Mouse (Mus musculus) MEL (cell line): ENCODE data around the gene Pitx3. TPM values are rescaled to one million over a fixed set of nuclear protein-coding genes. Genes with fewer than 3 reads are reported as not detected.

Source experiments
- DNase-seq: peaks from one replicate; pipeline ENCODE4 v3.0.0; 2011; ENCODE audit warnings: low read depth, low spot score
- H3K27ac ChIP-seq: 2 replicates; pipeline ENCODE4 v1.5.1; 2012; ENCODE audit warnings: low read depth, mild to moderate bottlenecking, control low read depth, low read length, moderate library complexity; ENCODE audit not compliant: control insufficient read depth
- H3K27me3 ChIP-seq, 2 experiments: fragments of 150-350 bp in 1 of 2; sonication (generic) in 1 of 2; 2 replicates each; pipeline ENCODE4 v1.6.1; 2012; ENCODE audit warnings: low read length in 2 of 2, mild to moderate bottlenecking in 2 of 2, improper control_type of control experiment in 1 of 2, moderate library complexity in 1 of 2; ENCODE audit not compliant: insufficient read depth in 2 of 2, control insufficient read depth in 1 of 2
- H3K36me3 ChIP-seq, 2 experiments: 2 replicates each; pipeline ENCODE4 v1.6.1; 2012 to 2014; ENCODE audit warnings: low read length in 2 of 2, improper control_type of control experiment in 1 of 2, inconsistent platforms in 1 of 2, mild to moderate bottlenecking in 1 of 2; ENCODE audit not compliant: insufficient read depth in 2 of 2, control insufficient read depth in 1 of 2
- H3K4me1 ChIP-seq, 2 experiments: fragments of 150-350 bp in 1 of 2; sonication (generic) in 1 of 2; 2 replicates each; pipeline ENCODE4 v1.6.1; 2012; ENCODE audit warnings: low read length in 2 of 2, improper control_type of control experiment in 1 of 2, mild to moderate bottlenecking in 1 of 2; ENCODE audit not compliant: insufficient read depth in 2 of 2, control insufficient read depth in 1 of 2
- H3K4me3 ChIP-seq, 2 experiments: fragments of 150-350 bp in 1 of 2; sonication (generic) in 1 of 2; 2 replicates each; pipeline ENCODE4 v1.5.1; 2012; ENCODE audit warnings: low read depth in 2 of 2, low read length in 2 of 2, mild to moderate bottlenecking in 2 of 2, moderate library complexity in 2 of 2, control low read depth in 1 of 2, improper control_type of control experiment in 1 of 2; ENCODE audit not compliant: control insufficient read depth in 1 of 2, insufficient read depth in 1 of 2
- H3K79me2 ChIP-seq: 2 replicates; pipeline ENCODE4 v1.6.1; 2012; ENCODE audit warnings: mild to moderate bottlenecking, low read length, moderate library complexity; ENCODE audit not compliant: control insufficient read depth, poor library complexity, insufficient read depth
- H3K9ac ChIP-seq: 2 replicates; pipeline ENCODE4 v1.6.1; 2012; ENCODE audit warnings: low read depth, mild to moderate bottlenecking, control low read depth, low read length, moderate library complexity; ENCODE audit not compliant: control insufficient read depth, poor library complexity, severe bottlenecking
- H3K9me3 ChIP-seq: fragments of 150-350 bp; sonication (generic); replicated peaks from 2 replicates; pipeline ENCODE4 v1.6.1; 2012; ENCODE audit warnings: mild to moderate bottlenecking, low read length, improper control_type of control experiment, moderate library complexity; ENCODE audit not compliant: insufficient read depth
- CHD1 ChIP-seq: IDR thresholded peaks from 2 replicates; pipeline ENCODE4 v1.6.1; 2012; ENCODE audit warnings: low read depth, mild to moderate bottlenecking, inconsistent platforms, low read length, improper control_type of control experiment
- CHD2 ChIP-seq: IDR thresholded peaks from 2 replicates; pipeline ENCODE4 v1.6.1; 2011; ENCODE audit warnings: low read length, improper control_type of control experiment
- CTCF ChIP-seq, 3 experiments: IDR thresholded peaks in 2 of 3; conservative IDR thresholded peaks in 1 of 3; 2 replicates each; pipeline ENCODE4 v1.5.1; 2011 to 2012; ENCODE audit warnings: low read length in 3 of 3, low read depth in 2 of 3, mild to moderate bottlenecking in 2 of 3, improper control_type of control experiment in 1 of 3, inconsistent platforms in 1 of 3, mixed read lengths in 1 of 3, moderate library complexity in 1 of 3; ENCODE audit not compliant: control insufficient read depth in 1 of 3, insufficient read depth in 1 of 3, poor library complexity in 1 of 3, severe bottlenecking in 1 of 3
- E2F4 ChIP-seq: IDR thresholded peaks from 2 replicates; pipeline ENCODE4 v1.6.1; 2011; ENCODE audit warnings: low read depth, low read length, improper control_type of control experiment, borderline replicate concordance
- ETS1 ChIP-seq: IDR thresholded peaks from 2 replicates; pipeline ENCODE4 v1.6.1; 2012; ENCODE audit warnings: low read depth, mild to moderate bottlenecking, inconsistent platforms, low read length, improper control_type of control experiment, moderate library complexity
- GABPA ChIP-seq: IDR thresholded peaks from 2 replicates; pipeline ENCODE4 v1.6.1; 2012; ENCODE audit warnings: low read depth, mild to moderate bottlenecking, inconsistent platforms, low read length, improper control_type of control experiment, moderate library complexity
- KAT2A ChIP-seq: conservative IDR thresholded peaks from 2 replicates; pipeline ENCODE4 v1.6.1; 2012; ENCODE audit warnings: low read depth, low read length, improper control_type of control experiment, inconsistent platforms
- MXI1 ChIP-seq: IDR thresholded peaks from 2 replicates; pipeline ENCODE4 v1.6.1; 2011; ENCODE audit warnings: mild to moderate bottlenecking, low read depth, low read length, improper control_type of control experiment
- POLR2AphosphoS2 ChIP-seq: IDR thresholded peaks from 2 replicates; pipeline ENCODE4 v1.6.1; 2011; ENCODE audit warnings: low read length, improper control_type of control experiment
- RCOR1 ChIP-seq: IDR thresholded peaks from 2 replicates; pipeline ENCODE4 v1.6.1; 2012; ENCODE audit warnings: low read depth, mild to moderate bottlenecking, inconsistent platforms, low read length, improper control_type of control experiment
- SIN3A ChIP-seq: IDR thresholded peaks from 2 replicates; pipeline ENCODE4 v1.6.1; 2012; ENCODE audit warnings: low read length, improper control_type of control experiment, inconsistent platforms
- SMC3 ChIP-seq: IDR thresholded peaks from 2 replicates; pipeline ENCODE4 v1.6.1; 2011; ENCODE audit warnings: low read depth, low read length, improper control_type of control experiment
- TBP ChIP-seq: IDR thresholded peaks from 2 replicates; pipeline ENCODE4 v1.8.0; 2011; ENCODE audit warnings: low read depth, low read length, improper control_type of control experiment
- UBTF ChIP-seq: IDR thresholded peaks from 2 replicates; pipeline ENCODE4 v1.6.1; 2012; ENCODE audit warnings: low read depth, mild to moderate bottlenecking, inconsistent platforms, low read length, improper control_type of control experiment, moderate library complexity, borderline replicate concordance; ENCODE audit not compliant: insufficient read depth
- USF2 ChIP-seq, 2 experiments: IDR thresholded peaks; 2 replicates each; pipeline ENCODE4 v1.6.1; 2011 to 2012; ENCODE audit warnings: improper control_type of control experiment in 2 of 2, low read length in 2 of 2, borderline replicate concordance in 1 of 2, inconsistent platforms in 1 of 2, low read depth in 1 of 2, mild to moderate bottlenecking in 1 of 2; ENCODE audit not compliant: insufficient read depth in 1 of 2
- ZC3H11A ChIP-seq: IDR thresholded peaks from 2 replicates; pipeline ENCODE4 v1.6.1; 2012; ENCODE audit warnings: low read depth, mild to moderate bottlenecking, inconsistent platforms, low read length, improper control_type of control experiment
- ZKSCAN1 ChIP-seq: IDR thresholded peaks from 2 replicates; pipeline ENCODE4 v1.6.1; 2012; ENCODE audit warnings: low read depth, mild to moderate bottlenecking, inconsistent platforms, low read length, improper control_type of control experiment, moderate library complexity
- ZMIZ1 ChIP-seq: IDR thresholded peaks from 2 replicates; pipeline ENCODE4 v1.6.1; 2012; ENCODE audit warnings: low read depth, mild to moderate bottlenecking, inconsistent platforms, low read length, improper control_type of control experiment, moderate library complexity
- polyA plus RNA-seq, 2 experiments: library from polyadenylated mRNA; stranded (reverse) in 1 of 2; unstranded in 1 of 2; fragments of >175 nt in 1 of 2; fragments of >200 nt in 1 of 2; gene quantifications; 2 replicates each; pipeline versions ENCODE4 v1.2.1 to v1.2.4; 2012; ENCODE audit warnings: low replicate concordance in 2 of 2, low read depth in 1 of 2; ENCODE audit not compliant: insufficient read length in 2 of 2, insufficient read depth in 1 of 2, missing spikeins in 1 of 2
- total RNA-seq: library from RNA; depleted of rRNA; stranded (reverse); fragments of 300-350 nt; gene quantifications from 2 replicates; pipeline ENCODE4 v1.2.3, GENCODE M21; 2012

Pitx3 gene
- total and polyA plus RNA-seq, 3 experiments = 0.08 to 0.28 TPM; not detected in 1

GRCm38 (mm10) chr19:46177046-46177445 is 28.9 kb upstream of the Pitx3 start:
- Histone ChIP-seq H3K9me3 (no peaks in the 10 kb centered on the region), H3K9ac (no peak overlapping the region), H3K4me3 (no peak overlapping the region), H3K79me2 (no peaks in the 10 kb centered on the region), H3K27me3 (no peaks in the 10 kb centered on the region), H3K4me1 (peaks cover 7 to 12% of the 10 kb centered on the region in 2 experiments), H3K36me3 (peaks cover 0 to 18% of the 10 kb centered on the region in 2 experiments; a peak in 2 of 4 replicates), H3K27ac (no peak overlapping the region)
- no peak for DNase-seq
- TF ChIP-seq MXI1 (no peak), GABPA (no peak)

- TF ChIP-seq POLR2AphosphoS2 (no peak), SIN3A (no peak), CHD1 (no peak), USF2 (IDR thresholded peaks at IDR 0.05; ENCODE audit: borderline replicate concordance in 1 of 2, insufficient read depth in 1 of 2, low read depth in 1 of 2, low read length in 2 of 2) (no peak), CTCF (IDR thresholded peaks at IDR 0.05 in 2 of 3, conservative IDR thresholded peaks at IDR 0.05 in 1 of 3; ENCODE audit: control insufficient read depth in 1 of 3, insufficient read depth in 1 of 3, low read depth in 2 of 3, low read length in 3 of 3, poor library complexity in 1 of 3, severe bottlenecking in 1 of 3) (no peak), TBP (no peak), ZMIZ1 (no peak), ZC3H11A (no peak), MXI1 (no peak), E2F4 (no peak), ETS1 (no peak), ZKSCAN1 (no peak), CHD2 (no peak), UBTF (no peak), KAT2A (no peak), SMC3 (no peak), RCOR1 (no peak)
- Histone ChIP-seq H3K4me3 (no peak overlapping the region), H3K27me3 (no peaks in the 10 kb centered on the region), H3K9me3 (no peaks in the 10 kb centered on the region), H3K27ac (no peak overlapping the region), H3K36me3 (peaks cover 7 to 14% of the 10 kb centered on the region in 2 experiments; a peak in 3 of 4 replicates), H3K79me2 (no peaks in the 10 kb centered on the region), H3K9ac (no peak overlapping the region), H3K4me1 (peaks cover 4 to 10% of the 10 kb centered on the region in 2 experiments)
- no peak for DNase-seq
Observed at GRCm38 (mm10) chr19:46175173-46175572, 27.0 kb upstream of the Pitx3 start.
